Mouse (Mus musculus) forebrain, embryonic 12.5 days (tissue): Measurements from ENCODE around the gene Catsperz. TPM values are rescaled to one million over a fixed set of nuclear protein-coding genes. Genes with fewer than 3 reads are reported as not detected.
A peak's percentile ranks its signal among the peaks of the same experiment; 100 is the strongest.

ENCODE experiments used
- ATAC-seq: fragments of 200-750 bp; cut with Nextera tagmentation; 2 replicates; pipeline ENCODE4 v1.8.0; 2017; ENCODE audit warnings: moderate TSS enrichment; ENCODE audit not compliant: low FRiP score
- H3K27ac ChIP-seq: fragments of 300-500 bp; sonication (generic); 2 replicates; pipeline ENCODE4 v1.5.1; 2016; ENCODE audit warnings: mild to moderate bottlenecking
- H3K27me3 ChIP-seq: fragments of 300-500 bp; sonication (generic); 2 replicates; pipeline ENCODE4 v1.6.1; 2016; ENCODE audit warnings: mild to moderate bottlenecking
- H3K36me3 ChIP-seq: fragments of 300-500 bp; sonication (generic); replicated peaks from 2 replicates; pipeline ENCODE4 v1.6.1; 2016; ENCODE audit warnings: mild to moderate bottlenecking
- H3K4me1 ChIP-seq: fragments of 300-500 bp; sonication (generic); 2 replicates; pipeline ENCODE4 v1.6.1; 2016
- H3K4me2 ChIP-seq: fragments of 300-500 bp; sonication (generic); 2 replicates; pipeline ENCODE4 v1.6.1; 2016; ENCODE audit warnings: mild to moderate bottlenecking, moderate library complexity
- H3K4me3 ChIP-seq: fragments of 300-500 bp; sonication (generic); replicated peaks from 2 replicates; pipeline ENCODE4 v1.5.1; 2016; ENCODE audit warnings: mild to moderate bottlenecking
- H3K9ac ChIP-seq: fragments of 300-500 bp; sonication (generic); 2 replicates; pipeline ENCODE4 v1.6.1; 2016; ENCODE audit warnings: mild to moderate bottlenecking
- H3K9me3 ChIP-seq: fragments of 300-500 bp; sonication (generic); 2 replicates; pipeline ENCODE4 v1.6.1; 2016
- WGBS: fragments of 180-500 bp; shearing (Covaris S2); methylation state at CpG from one replicate; pipeline ENCODE4 v1.1.7; 2016; 5-methylcytosine and 5-hydroxymethylcytosine counted together
- polyA plus RNA-seq: library from polyadenylated mRNA; unstranded; fragments of >200 nt; fragmentation: Nextera tagmentation; extraction: Ambion mirVana; gene quantifications from 2 replicates; pipeline ENCODE4 v1.2.1, GENCODE M21; 2016

Catsperz gene
- polyA plus RNA-seq, 1 experiment from 2014 or later = 0.27 TPM

DNA sequence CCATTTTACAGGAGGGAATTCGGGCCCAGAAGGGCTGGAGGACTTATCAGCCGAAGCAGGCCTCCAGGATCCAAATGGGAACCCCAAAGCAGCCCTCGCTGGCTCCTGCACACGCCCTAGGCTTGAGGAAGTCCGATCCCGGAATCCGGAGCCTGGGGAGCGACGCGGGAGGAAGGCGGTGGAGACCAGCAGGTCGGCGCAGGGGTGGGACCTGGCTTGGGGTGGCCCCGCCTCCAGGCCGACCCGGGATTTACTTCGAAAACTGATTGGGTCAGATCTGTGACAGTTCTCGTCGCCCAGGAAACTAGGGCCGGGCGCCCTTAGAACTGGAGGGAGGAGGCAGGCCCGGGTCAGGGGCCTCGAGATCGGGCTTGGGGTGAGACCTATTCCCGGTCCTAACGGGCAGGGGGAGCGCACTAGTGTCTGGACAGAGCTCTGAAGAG lies 17.1 kb upstream of the Catsperz start, which contains the start of gene Gpr137:
Gene Gpr137, minus strand, starts transcription at position 232 of the 443 bp plus-strand sequence.
- Histone ChIP-seq H3K27me3 (no peaks in the 10 kb centered on the region), H3K9me3 (no peaks in the 10 kb centered on the region), H3K36me3 (0 out of 2 replicates have a peak, but pooled peaks cover 11% of the 10 kb centered on the region), H3K4me2 (peak within 1 kb of the TSS; percentile 99), H3K4me1 (peaks cover 32% of the 10 kb centered on the region), H3K4me3 (peak within 1 kb of the TSS; percentile 83), H3K27ac (peak within 1 kb of the TSS; percentile 95), H3K9ac (peak within 1 kb of the TSS; percentile 91)
- WGBS = under 1% methylated on average over 27 of the region's 27 CpGs
- peak; percentile 85 for ATAC-seq

DNA sequence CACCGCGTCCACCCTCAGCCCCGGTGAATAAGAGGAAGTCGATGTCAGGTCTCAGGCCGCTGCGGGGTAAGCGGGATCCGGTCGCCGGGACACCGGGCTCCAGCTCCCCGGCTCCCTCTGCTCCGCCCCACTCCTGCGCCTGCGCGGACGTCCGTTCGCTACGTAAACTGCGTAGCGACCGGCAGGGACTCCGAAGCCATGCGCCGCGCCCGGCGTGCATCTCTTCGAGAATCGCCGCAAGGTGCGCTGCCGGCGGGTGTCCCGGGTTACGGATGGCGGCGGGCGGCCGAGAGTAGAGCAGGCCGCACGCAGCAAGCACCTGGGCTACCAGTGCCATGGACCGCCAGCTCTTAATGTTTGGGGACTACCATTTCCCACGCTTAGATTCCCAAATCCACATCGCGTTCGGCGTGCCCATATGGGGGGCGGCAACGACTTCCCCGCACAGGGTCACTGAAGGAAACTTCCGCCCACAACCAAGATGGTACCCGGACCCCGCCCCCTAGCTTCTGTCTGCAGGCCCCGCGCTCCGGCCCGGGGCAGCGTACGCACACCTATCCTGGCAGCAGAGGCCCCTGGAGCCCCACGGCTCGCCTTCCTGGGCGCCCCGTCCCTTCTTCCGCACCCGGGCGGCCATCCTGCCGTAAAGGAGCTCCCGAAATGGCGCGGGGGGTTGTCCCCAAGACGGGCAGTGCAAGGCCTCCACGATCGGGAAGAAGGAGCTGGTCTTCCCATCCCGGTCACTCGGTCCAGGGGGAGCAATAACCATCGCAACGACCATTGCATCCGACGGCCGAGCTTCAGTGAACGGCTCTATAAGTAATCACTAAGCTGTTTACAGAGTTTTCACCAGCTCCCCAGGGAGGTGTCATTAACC lies 16.4 kb upstream of the Catsperz start, which contains the start of gene Bad:
Gene Bad, plus strand, starts transcription at position 490 of the 877 bp plus-strand sequence.
- peak; percentile 87 for ATAC-seq
- under 1% methylated on average over 83 of the region's 83 CpGs for WGBS
- 0 out of 2 replicates have a peak, but pooled peaks cover 6% of the 10 kb centered on the region for H3K36me3 ChIP-seq

DNA sequence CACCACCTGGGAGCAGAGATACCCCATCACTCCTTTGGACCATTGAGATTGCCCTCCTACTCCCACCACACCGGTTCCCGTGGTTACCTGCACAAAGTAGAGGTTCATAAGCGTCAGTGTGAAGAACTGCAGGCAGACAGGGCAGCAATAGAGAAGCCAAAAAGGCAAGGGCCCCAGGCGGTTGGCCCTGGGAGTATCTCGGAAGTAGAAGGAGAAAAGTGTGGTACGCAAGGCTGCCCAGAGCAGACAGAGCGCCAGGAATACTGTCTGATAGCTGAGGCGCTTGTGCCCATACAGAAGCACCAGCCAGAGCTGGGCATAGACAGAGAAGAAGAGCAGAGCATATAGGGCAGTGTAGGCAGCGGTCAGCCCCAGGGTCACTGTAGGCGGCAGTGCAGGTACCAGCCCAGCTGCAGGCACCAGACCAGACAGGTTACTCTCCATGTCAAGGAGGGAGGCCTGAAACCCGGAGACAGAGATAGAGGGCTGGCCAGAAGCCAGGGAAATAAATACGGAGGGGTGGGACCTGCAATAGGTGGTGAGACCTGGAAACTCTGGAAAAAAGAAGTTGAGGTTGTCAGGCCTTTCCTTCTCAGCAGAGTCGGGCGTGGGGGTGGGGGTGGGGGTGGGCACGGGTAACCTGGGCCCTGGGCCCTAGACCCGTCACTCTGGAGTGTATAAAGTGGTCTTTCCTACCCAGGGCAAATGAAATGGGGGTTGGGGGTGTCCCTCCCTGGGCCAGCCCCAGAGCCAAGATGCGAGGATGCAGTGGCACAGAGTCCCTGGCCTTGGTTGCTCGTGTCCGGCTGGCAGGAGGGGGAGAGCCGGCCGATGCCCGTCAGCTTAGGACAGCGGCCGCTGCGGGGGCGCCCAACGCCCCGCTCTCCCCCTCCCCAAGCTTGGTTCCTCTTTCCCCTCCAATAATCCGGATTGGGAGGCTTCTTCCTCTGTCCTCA lies 15.5 kb upstream of the Catsperz start:
- peak; percentile 4 for ATAC-seq
- Histone ChIP-seq H3K4me2 (peak overlapping the region; percentile 99), H3K27ac (peak overlapping the region; percentile 95; the same call in 1 of the 2 replicates), H3K4me3 (peak overlapping the region; percentile 83), H3K9ac (peak overlapping the region; percentile 91), H3K36me3 (0 out of 2 replicates have a peak, but pooled peaks cover 6% of the 10 kb centered on the region), H3K4me1 (peaks cover 32% of the 10 kb centered on the region), H3K27me3 (peaks cover 8% of the 10 kb centered on the region), H3K9me3 (no peaks in the 10 kb centered on the region)
- WGBS = 20% methylated on average over 29 of the region's 29 CpGs

More for the DNA sequence above, 16.4 kb upstream of the Catsperz start, which contains the start of gene Bad:
- Histone ChIP-seq H3K4me2 (peak within 1 kb of the TSS; percentile 99), H3K4me3 (peak within 1 kb of the TSS; percentile 83), H3K4me1 (peaks cover 32% of the 10 kb centered on the region), H3K27me3 (no peaks in the 10 kb centered on the region), H3K27ac (peak within 1 kb of the TSS; percentile 95), H3K9ac (peak within 1 kb of the TSS; percentile 91), H3K9me3 (no peaks in the 10 kb centered on the region)

DNA sequence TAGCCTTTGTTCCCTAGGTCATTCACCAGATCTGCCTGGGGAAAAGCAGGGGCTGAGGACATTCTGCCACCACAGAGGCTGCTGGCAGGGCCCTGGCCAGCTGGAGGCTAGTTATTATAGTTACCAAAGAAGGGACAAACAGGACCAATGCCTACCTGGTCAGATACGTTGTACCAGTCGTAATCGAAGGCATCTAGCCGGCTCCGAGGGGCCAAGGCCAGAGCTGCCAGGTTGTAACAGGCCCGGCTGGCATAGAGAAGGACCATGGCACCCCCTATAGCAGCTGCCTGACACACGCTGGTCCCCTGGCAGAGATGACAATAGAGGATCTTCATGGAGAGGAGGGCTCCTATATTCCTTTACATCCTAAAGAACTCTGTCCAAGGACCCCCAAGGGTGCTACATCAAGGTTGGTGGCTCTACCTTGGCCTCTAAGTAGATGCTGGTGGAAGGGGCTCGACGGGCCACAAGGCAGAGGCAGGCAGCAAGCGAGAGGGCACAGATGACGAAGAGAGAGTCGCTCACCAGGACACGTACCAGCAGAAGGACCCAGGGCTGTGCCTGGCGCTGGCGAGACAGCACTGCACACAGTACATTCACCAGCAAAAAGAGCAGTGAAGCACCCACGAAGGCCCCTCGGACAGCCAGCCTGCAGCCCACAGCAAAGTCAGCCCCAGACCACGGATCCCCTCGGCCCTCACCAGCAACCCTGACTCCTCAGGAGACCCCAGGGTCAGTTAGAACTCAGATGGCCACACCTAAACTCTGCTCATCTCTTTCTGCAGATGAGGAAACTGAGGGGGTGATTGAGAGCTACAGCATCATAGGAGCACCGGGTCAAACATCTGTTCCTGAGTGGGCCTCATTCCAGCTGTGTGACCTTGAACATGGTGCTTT lies 14.2 kb upstream of the Catsperz start:
- H3K4me1 ChIP-seq = peaks cover 32% of the 10 kb centered on the region
- H3K27ac ChIP-seq = no peak overlapping the region
- WGBS = 89% methylated on average over 20 of the region's 20 CpGs
- no peak overlapping the region for H3K4me3 ChIP-seq
- ATAC-seq = no peak
- no peaks in the 10 kb centered on the region for H3K36me3 ChIP-seq
- peaks cover 21% of the 10 kb centered on the region for H3K27me3 ChIP-seq
- no peak overlapping the region for H3K9ac ChIP-seq
- no peaks in the 10 kb centered on the region for H3K9me3 ChIP-seq
- H3K4me2 ChIP-seq = peak overlapping the region; percentile 99

DNA sequence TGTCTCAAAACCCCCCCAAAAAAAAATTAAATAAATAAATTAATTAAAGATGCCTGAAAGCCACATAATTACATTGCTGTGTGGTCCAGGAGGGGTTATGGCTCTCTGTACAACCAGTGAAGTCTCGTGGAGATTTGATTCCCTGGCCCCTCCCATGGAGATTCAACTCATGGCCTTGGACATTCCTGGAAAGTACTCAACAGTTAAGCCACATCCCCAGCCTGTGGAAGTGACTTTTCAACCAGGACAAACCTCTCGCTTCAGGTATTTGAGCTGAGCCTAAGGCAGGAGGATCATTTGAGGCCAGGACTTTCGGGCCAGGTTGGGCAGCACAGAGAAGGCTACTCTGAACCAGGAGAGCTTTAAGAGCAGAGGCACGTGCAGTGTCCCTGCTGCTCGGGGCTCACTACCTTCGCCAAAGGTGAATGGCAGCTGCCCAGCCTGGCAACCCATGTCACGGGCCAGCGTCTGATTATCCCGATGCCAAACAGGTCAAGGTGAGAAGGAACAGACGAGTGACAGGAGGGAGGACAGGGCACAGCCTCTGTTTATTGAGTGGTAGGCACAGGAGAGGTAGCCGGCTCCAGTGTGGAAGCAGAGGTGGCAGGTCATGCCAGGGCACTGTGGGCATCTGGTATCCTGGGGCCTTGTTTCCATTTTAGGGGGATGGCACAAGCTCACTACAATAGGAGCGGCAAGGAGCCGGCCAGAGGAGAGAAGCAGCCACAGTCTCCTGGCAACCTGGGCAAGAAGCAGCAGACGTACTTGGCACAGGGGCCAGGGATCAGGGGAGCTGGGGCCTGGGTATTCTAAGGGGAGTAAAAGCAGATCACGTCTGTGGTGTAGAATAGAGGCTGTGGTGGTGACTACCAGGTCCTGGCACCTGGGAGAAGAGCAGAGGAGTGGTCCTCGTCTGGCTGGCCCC lies 12.6 kb upstream of the Catsperz start:
- H3K27ac ChIP-seq = no peak overlapping the region
- peaks cover 40% of the 10 kb centered on the region for H3K4me1 ChIP-seq
- H3K9me3 ChIP-seq = no peaks in the 10 kb centered on the region
- 83% methylated on average over 16 of the region's 16 CpGs for WGBS
- peaks cover 36% of the 10 kb centered on the region for H3K27me3 ChIP-seq
- no peak overlapping the region for H3K4me3 ChIP-seq
- ATAC-seq = no peak
- no peak overlapping the region for H3K4me2 ChIP-seq
- no peaks in the 10 kb centered on the region for H3K36me3 ChIP-seq
- no peak overlapping the region for H3K9ac ChIP-seq

DNA sequence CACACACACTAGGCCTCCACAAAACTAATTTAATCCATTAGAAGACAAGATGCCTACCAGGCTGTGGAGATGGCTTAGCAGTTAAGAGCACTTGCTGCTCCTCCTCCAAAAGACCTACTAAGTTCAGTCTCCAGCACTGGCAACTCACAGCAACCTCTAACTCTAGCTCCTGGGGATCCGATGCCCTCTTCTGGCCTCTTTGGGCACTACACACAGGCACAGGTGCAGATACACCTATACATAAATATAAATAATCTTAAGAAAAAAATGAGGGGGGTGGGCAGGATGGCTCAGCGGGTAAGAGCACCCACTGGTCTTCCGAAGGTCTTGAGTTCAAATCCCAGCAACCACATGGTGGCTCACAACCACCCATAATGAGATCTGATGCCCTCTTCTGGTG lies 11.1 kb upstream of the Catsperz start:
- 24% methylated on average over 3 of the region's 3 CpGs for WGBS
- Histone ChIP-seq H3K9ac (no peak overlapping the region), H3K4me2 (no peak overlapping the region), H3K4me3 (no peak overlapping the region), H3K27ac (no peak overlapping the region), H3K9me3 (no peaks in the 10 kb centered on the region), H3K27me3 (peaks cover 51% of the 10 kb centered on the region), H3K36me3 (no peaks in the 10 kb centered on the region), H3K4me1 (peaks cover 35% of the 10 kb centered on the region)
- ATAC-seq = no peak

DNA sequence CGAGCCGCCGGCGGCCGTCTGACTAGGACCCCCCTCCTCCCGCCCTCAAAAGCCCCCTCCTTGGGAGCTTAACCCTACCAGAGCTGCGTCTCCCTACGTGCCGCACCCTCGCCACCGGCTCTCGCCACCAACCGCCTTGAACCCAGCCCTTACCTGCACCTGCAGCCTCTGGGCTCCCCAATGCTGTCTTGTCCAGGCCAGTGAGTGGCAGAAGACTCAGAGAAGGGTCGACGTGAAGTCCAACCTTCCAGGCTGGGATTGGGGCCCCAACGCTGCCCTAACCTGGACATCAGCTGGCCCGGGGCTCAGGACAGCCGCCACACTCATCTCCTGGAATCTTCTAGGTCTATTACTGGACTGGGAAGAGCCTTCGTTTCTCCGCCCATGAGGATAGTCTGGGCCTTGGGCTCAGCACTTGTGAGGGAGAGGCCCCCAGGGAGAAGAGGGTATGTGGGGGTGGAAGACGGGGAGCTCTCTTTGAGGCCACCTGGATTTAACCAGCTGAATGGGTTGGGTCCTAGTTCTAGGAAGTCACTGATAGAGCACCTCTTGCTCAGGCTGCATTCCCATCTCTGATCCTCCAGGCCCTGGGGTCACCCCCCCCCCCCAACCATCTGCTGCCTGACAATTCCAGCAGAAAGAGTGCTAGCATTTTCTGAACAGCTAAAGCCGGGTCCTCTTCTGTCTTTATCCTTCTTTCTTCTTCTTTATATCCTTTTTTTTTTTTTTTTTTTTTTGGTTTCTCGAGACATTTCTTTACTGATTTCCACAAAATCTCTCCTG lies 9.2 kb upstream of the Catsperz start, which contains the start of gene Kcnk4:
Gene Kcnk4, minus strand, starts transcription at position 321 of the 783 bp plus-strand sequence.
- no peaks in the 10 kb centered on the region for H3K36me3 ChIP-seq
- ATAC-seq = no peak
- WGBS = 9% methylated on average over 23 of the region's 23 CpGs

DNA sequence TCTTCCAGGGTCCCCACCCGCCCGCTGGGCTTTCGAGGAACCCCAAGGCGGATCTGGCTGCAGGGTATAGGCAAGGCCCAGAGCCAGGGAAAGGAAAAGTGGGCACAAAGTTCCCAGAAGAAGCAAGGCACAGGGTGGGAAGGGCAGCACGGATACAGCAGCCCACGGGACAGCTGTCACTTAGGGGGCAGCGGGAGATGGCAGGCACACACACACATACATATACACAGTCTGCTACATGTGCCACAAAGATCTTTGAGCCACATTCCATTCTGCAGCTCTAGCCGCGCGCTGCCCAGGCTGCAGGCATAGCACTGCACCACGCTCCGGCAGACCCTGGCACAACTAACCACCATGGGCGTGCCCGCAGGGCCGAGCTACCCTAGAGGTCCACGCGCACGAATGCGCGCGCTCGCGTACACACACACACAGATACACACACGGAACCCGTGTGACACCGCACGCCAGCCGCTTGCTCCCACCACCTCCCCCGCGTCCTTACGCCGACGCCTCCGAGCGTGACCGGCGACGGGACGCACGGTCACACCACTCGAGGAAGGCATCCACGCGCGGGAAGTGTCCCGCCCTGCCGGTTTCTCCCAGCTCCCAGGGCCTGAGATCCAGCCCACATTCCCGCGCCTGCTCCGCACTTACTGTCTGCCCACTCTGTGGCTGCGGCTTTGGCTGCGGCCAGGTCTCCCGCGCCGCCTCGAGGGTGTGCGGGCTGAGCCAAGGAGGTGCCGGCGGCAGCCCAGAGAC lies 8.4 kb upstream of the Catsperz start:
- H3K9ac ChIP-seq = peak overlapping the region; percentile 38
- H3K4me1 ChIP-seq = peaks cover 11% of the 10 kb centered on the region
- H3K27ac ChIP-seq = no peak overlapping the region
- 4% methylated on average over 58 of the region's 58 CpGs for WGBS
- H3K4me2 ChIP-seq = peak overlapping the region; percentile 55
- H3K36me3 ChIP-seq = no peaks in the 10 kb centered on the region
- peaks cover 76% of the 10 kb centered on the region for H3K27me3 ChIP-seq
- peak overlapping the region; percentile 38 for H3K4me3 ChIP-seq
- peak; percentile 28; the same call in 1 of the 2 replicates for ATAC-seq
- no peaks in the 10 kb centered on the region for H3K9me3 ChIP-seq

More for the DNA sequence above, 9.2 kb upstream of the Catsperz start, which contains the start of gene Kcnk4:
- peaks cover 68% of the 10 kb centered on the region for H3K27me3 ChIP-seq
- H3K9me3 ChIP-seq = no peaks in the 10 kb centered on the region
- H3K4me2 ChIP-seq = peak within 1 kb of the TSS; percentile 55
- H3K9ac ChIP-seq = peak within 1 kb of the TSS; percentile 38
- H3K4me1 ChIP-seq = peaks cover 18% of the 10 kb centered on the region
- H3K4me3 ChIP-seq = peak within 1 kb of the TSS; percentile 38
- H3K27ac ChIP-seq = no peak within 1 kb of the TSS

DNA sequence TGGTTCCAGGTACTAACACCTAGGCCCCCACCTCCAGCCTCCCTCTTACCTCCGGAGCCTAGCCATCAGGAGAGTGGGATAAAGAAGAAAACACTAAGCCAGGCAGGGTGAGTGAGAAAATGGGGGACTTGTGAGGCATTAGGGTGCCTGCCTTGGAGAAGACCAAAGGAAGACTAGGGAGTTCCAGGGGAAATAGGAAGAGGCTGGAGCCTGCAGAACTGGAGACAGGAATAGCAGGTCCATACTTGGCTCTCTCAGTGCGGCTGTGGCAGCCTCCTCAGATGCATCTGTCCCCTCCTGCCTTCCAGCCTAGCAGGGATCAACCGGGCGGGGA lies 7.9 kb upstream of the Catsperz start:
- Histone ChIP-seq H3K27ac (no peak overlapping the region), H3K9ac (no peak overlapping the region), H3K4me1 (peaks cover 11% of the 10 kb centered on the region), H3K4me2 (peak overlapping the region; percentile 55; the same call in 1 of the 2 replicates), H3K27me3 (peaks cover 81% of the 10 kb centered on the region), H3K9me3 (no peaks in the 10 kb centered on the region), H3K4me3 (no peak overlapping the region), H3K36me3 (no peaks in the 10 kb centered on the region)
- WGBS = 15% methylated on average over 4 of the region's 4 CpGs
- no peak for ATAC-seq
